Comparison of ENCODE assay signal across 13 mouse cellular contexts in the genomic region with DNA sequence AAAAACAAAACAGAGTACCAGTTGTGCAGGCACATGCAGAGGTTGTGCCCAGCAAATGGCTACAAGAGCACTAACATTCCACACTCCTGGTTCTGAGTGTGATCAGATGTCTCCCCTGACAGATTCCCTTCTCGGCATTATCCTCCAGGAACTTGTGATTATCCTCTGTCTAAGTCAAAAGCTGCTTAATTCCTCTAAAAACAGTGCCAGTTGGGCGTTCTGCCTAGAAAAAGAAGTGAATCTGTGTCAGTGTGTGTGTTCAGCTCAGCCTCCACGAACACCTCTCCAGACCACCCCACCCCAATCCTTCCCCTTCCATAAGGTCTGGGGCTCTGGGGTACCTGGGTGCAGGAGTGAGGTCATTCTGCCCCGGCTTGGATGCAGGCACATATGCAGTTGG.
"Had no signal": no experiment of that assay in that cellular context is flagged by ENCODE, and none has a peak within 500 bp of the region (broad histone marks: within the 10 kb centered on the region; RNA-seq: fewer than 3 reads in every experiment).

No protein-coding gene starts in this region.

- H3K4me1 ChIP-seq: midbrain, embryonic 12.5 days had no signal

- H3K9ac ChIP-seq: liver, embryonic 12.5 days; liver, embryonic 14.5 days; lung, embryonic 15.5 days; midbrain, embryonic 12.5 days; neural tube, embryonic 12.5 days; stomach, embryonic 15.5 days had no signal

- H3K27me3 ChIP-seq: lung, embryonic 15.5 days; neural tube, embryonic 12.5 days; stomach, embryonic 15.5 days had no signal

- ATAC-seq: liver, embryonic 12.5 days had no signal

- H3K27ac ChIP-seq: liver, embryonic 12.5 days; liver, embryonic 14.5 days; midbrain, embryonic 10.5 days; midbrain, embryonic 12.5 days; neural tube, embryonic 12.5 days; stomach, embryonic 15.5 days; stomach, postnatal 0 days had no signal

- H3K4me2 ChIP-seq: liver, embryonic 12.5 days; lung, embryonic 15.5 days; midbrain, embryonic 12.5 days; neural tube, embryonic 12.5 days; stomach, embryonic 15.5 days had no signal

- H3K36me3 ChIP-seq: liver, embryonic 12.5 days; lung, embryonic 15.5 days; midbrain, embryonic 10.5 days; midbrain, embryonic 12.5 days; neural tube, embryonic 12.5 days; stomach, embryonic 15.5 days had no signal

- DNase-seq: midbrain, embryonic 14.5 days; right cerebral cortex, postnatal 14 days; thymus, adult 2 months; thymus, postnatal 25 days; thymus, postnatal 4 days had no signal

- H3K4me3 ChIP-seq: liver, embryonic 12.5 days; lung, embryonic 15.5 days; midbrain, embryonic 10.5 days; midbrain, embryonic 12.5 days; neural tube, embryonic 12.5 days; stomach, embryonic 15.5 days had no signal

- H3K9me3 ChIP-seq: liver, embryonic 12.5 days; lung, embryonic 15.5 days; midbrain, embryonic 10.5 days; midbrain, embryonic 12.5 days; neural tube, embryonic 12.5 days; stomach, embryonic 15.5 days had no signal
